Mouse (Mus musculus): Measurements from ENCODE around the gene Csrp1. TPM values are rescaled to one million over a fixed set of nuclear protein-coding genes. Genes with fewer than 3 reads are reported as not detected.
A peak's percentile ranks its signal among the peaks of the same experiment; 100 is the strongest.

Csrp1 gene
- total and polyA plus RNA-seq, 3 experiments: 44.4 to 73.0 TPM; not detected in 1

GRCm38 (mm10) chr1:135725324-135725723, 5.5 kb downstream of the Csrp1 start:
- Histone ChIP-seq H3K27ac (ENCODE audit: control insufficient read depth, low read depth, low read length) (peak overlapping the region; percentile 59), H3K36me3 (ENCODE audit: control insufficient read depth in 1 of 2, insufficient read depth in 2 of 2, low read length in 2 of 2) (peaks cover 0 to 11% of the 10 kb centered on the region in 2 experiments; a peak in 2 of 4 replicates), H3K9me3 (replicated peaks; ENCODE audit: insufficient read depth, low read length) (no peaks in the 10 kb centered on the region), H3K9ac (ENCODE audit: control insufficient read depth, low read depth, low read length, poor library complexity, severe bottlenecking) (no peak overlapping the region; the same call in 1 of the 2 replicates), H3K27me3 (ENCODE audit: control insufficient read depth in 1 of 2, insufficient read depth in 2 of 2, low read length in 2 of 2) (no peaks in the 10 kb centered on the region), H3K79me2 (ENCODE audit: control insufficient read depth, insufficient read depth, low read length, poor library complexity) (peaks cover 1% of the 10 kb centered on the region; the same call in 1 of the 2 replicates), H3K4me3 (ENCODE audit: control insufficient read depth in 1 of 2, insufficient read depth in 1 of 2, low read depth in 2 of 2, low read length in 2 of 2) (no peak overlapping the region), H3K4me1 (ENCODE audit: control insufficient read depth in 1 of 2, insufficient read depth in 2 of 2, low read length in 2 of 2) (peaks cover 5 to 26% of the 10 kb centered on the region in 2 experiments)
- peak; percentile 73 for DNase-seq (ENCODE audit: low read depth, low spot score)
- peak; percentile 42; the same call in 1 of the 2 replicates for TF ChIP-seq TCF12 (IDR thresholded peaks at IDR 0.05; ENCODE audit: low read depth, low read length)
- peak; percentile 84 for TF ChIP-seq TBP (IDR thresholded peaks at IDR 0.05; ENCODE audit: low read depth, low read length)
- peak; percentile 31; the same call in 1 of the 2 replicates for TF ChIP-seq GATA1 (IDR thresholded peaks at IDR 0.05; ENCODE audit: low read depth, low read length)
- no peak for TF ChIP-seq ZKSCAN1 (IDR thresholded peaks at IDR 0.05; ENCODE audit: low read depth, low read length)
- TF ChIP-seq USF1 (IDR thresholded peaks at IDR 0.05; ENCODE audit: low read depth, low read length): no peak
- no peak for TF ChIP-seq BHLHE40 (IDR thresholded peaks at IDR 0.05; ENCODE audit: borderline replicate concordance, low read depth, low read length)
- no peak for TF ChIP-seq ZC3H11A (IDR thresholded peaks at IDR 0.05; ENCODE audit: low read depth, low read length)
- TF ChIP-seq NELFE (IDR thresholded peaks at IDR 0.05; ENCODE audit: low read depth, low read length): no peak
- no peak for TF ChIP-seq HCFC1 (IDR thresholded peaks at IDR 0.05; ENCODE audit: low read depth, low read length)
- TF ChIP-seq CTCF (IDR thresholded peaks at IDR 0.05 in 2 of 3, conservative IDR thresholded peaks at IDR 0.05 in 1 of 3; ENCODE audit: control insufficient read depth in 1 of 3, insufficient read depth in 1 of 3, low read depth in 2 of 3, low read length in 3 of 3, poor library complexity in 1 of 3, severe bottlenecking in 1 of 3): no peak
- TF ChIP-seq TAL1 (IDR thresholded peaks at IDR 0.05; ENCODE audit: low read length): peak; percentile 39
- no peak for TF ChIP-seq MYB (IDR thresholded peaks at IDR 0.05; ENCODE audit: low read depth, low read length)
- no peak for TF ChIP-seq SMC3 (IDR thresholded peaks at IDR 0.05; ENCODE audit: low read depth, low read length)
- TF ChIP-seq EP300 (IDR thresholded peaks at IDR 0.05; ENCODE audit: low read depth in 1 of 2, low read length in 2 of 2): 0 out of 4 replicates have a peak, but pooled peaks of 1 of the 2 experiments have one; percentile 13
- no peak for TF ChIP-seq NRF1 (IDR thresholded peaks at IDR 0.05; ENCODE audit: insufficient read depth, low read depth, low read length, poor library complexity, severe bottlenecking)
- no peak; the same call in 1 of the 2 replicates for TF ChIP-seq MXI1 (IDR thresholded peaks at IDR 0.05; ENCODE audit: low read depth, low read length)
- no peak for TF ChIP-seq ZMIZ1 (IDR thresholded peaks at IDR 0.05; ENCODE audit: low read depth, low read length)
- TF ChIP-seq ETS1 (IDR thresholded peaks at IDR 0.05; ENCODE audit: low read depth, low read length): peak; percentile 48; the same call in 1 of the 2 replicates
- TF ChIP-seq MAZ (IDR thresholded peaks at IDR 0.05; ENCODE audit: low read depth, low read length): no peak
- TF ChIP-seq GABPA (IDR thresholded peaks at IDR 0.05; ENCODE audit: low read depth, low read length): no peak
- TF ChIP-seq UBTF (IDR thresholded peaks at IDR 0.05; ENCODE audit: borderline replicate concordance, insufficient read depth, low read depth, low read length): no peak
- no peak for TF ChIP-seq CHD2 (IDR thresholded peaks at IDR 0.05; ENCODE audit: low read length)
- no peak for TF ChIP-seq ZNF384 (IDR thresholded peaks at IDR 0.05; ENCODE audit: low read depth, low read length)
- TF ChIP-seq SIN3A (IDR thresholded peaks at IDR 0.05; ENCODE audit: low read length): no peak; the same call in 1 of the 2 replicates
- no peak for TF ChIP-seq JUND (IDR thresholded peaks at IDR 0.05; ENCODE audit: low read depth, low read length)
- no peak for TF ChIP-seq POLR2A (IDR thresholded peaks at IDR 0.05; ENCODE audit: control insufficient read depth in 1 of 2, insufficient read depth in 1 of 2, low read depth in 1 of 2, low read length in 2 of 2, poor library complexity in 1 of 2)
- TF ChIP-seq E2F4 (IDR thresholded peaks at IDR 0.05; ENCODE audit: borderline replicate concordance, low read depth, low read length): no peak
- TF ChIP-seq USF2 (IDR thresholded peaks at IDR 0.05; ENCODE audit: borderline replicate concordance in 1 of 2, insufficient read depth in 1 of 2, low read depth in 1 of 2, low read length in 2 of 2): no peak
- TF ChIP-seq ELF1 (IDR thresholded peaks at IDR 0.05; ENCODE audit: low read depth, low read length): no peak
- no peak for TF ChIP-seq POLR2AphosphoS5 (IDR thresholded peaks at IDR 0.05; ENCODE audit: borderline replicate concordance, low read depth, low read length)
- no peak for TF ChIP-seq POLR2AphosphoS2 (IDR thresholded peaks at IDR 0.05; ENCODE audit: low read length)
- TF ChIP-seq MAX (IDR thresholded peaks at IDR 0.05; ENCODE audit: low read length): no peak
- TF ChIP-seq KAT2A (conservative IDR thresholded peaks at IDR 0.05; ENCODE audit: low read depth, low read length): no peak
- no peak for TF ChIP-seq CHD1 (IDR thresholded peaks at IDR 0.05; ENCODE audit: low read depth, low read length)
- TF ChIP-seq RAD21 (IDR thresholded peaks at IDR 0.05; ENCODE audit: low read depth, low read length): no peak
- 0 out of 2 replicates have a peak, but pooled peaks have one; percentile 17 for TF ChIP-seq MYC (IDR thresholded peaks at IDR 0.05; ENCODE audit: low read depth, low read length)
- no peak for TF ChIP-seq MEF2A (IDR thresholded peaks at IDR 0.05; ENCODE audit: extremely low read depth, insufficient replicate concordance, low read depth, low read length, poor library complexity, severe bottlenecking)
- TF ChIP-seq MAFK (IDR thresholded peaks at IDR 0.05; ENCODE audit: borderline replicate concordance, low read depth, low read length): no peak

All from MEL (cell line).